Comparison of ENCODE assay signal across 20 mouse cellular contexts in genomic region chr2:58423319-58423718, GRCm38 (mm10). TPM values are rescaled to one million over a fixed set of nuclear protein-coding genes. Genes with fewer than 3 reads are reported as not detected.
"Had no signal": no experiment of that assay in that cellular context is flagged by ENCODE, and none has a peak within 500 bp of the region (broad histone marks: within the 10 kb centered on the region; RNA-seq: fewer than 3 reads in every experiment).

No protein-coding gene starts in this region.

- H3K27ac ChIP-seq: left cerebral cortex, adult 2 months; limb, embryonic 10.5 days; liver, embryonic 12.5 days; lung, embryonic 15.5 days; macrophage; midbrain, embryonic 12.5 days; neural tube, embryonic 13.5 days had no signal

- DNase-seq: kidney, adult 8-10 months; kidney, postnatal 25 days; lung, postnatal 14 days; right cerebral cortex, postnatal 14 days; thymus, adult 18-20 months; thymus, postnatal 14 days had no signal

- H3K4me3 ChIP-seq: left cerebral cortex, adult 2 months; limb, embryonic 10.5 days; liver, embryonic 12.5 days; lung, embryonic 15.5 days; megakaryocyte, embryonic 14.5 days; midbrain, embryonic 12.5 days; neural tube, embryonic 13.5 days had no signal

- H3K9ac ChIP-seq: liver, embryonic 12.5 days; lung, embryonic 15.5 days; midbrain, embryonic 12.5 days; neural tube, embryonic 13.5 days had no signal

- ATAC-seq: liver, embryonic 12.5 days; midbrain, embryonic 16.5 days had no signal

- H3K4me2 ChIP-seq: liver, embryonic 12.5 days; lung, embryonic 15.5 days; midbrain, embryonic 12.5 days; neural tube, embryonic 13.5 days had no signal

- H3K27me3 ChIP-seq: liver, embryonic 12.5 days; lung, embryonic 15.5 days; megakaryocyte, embryonic 14.5 days; midbrain, embryonic 12.5 days; neural tube, embryonic 13.5 days had no signal

- H3K36me3 ChIP-seq: limb, embryonic 10.5 days; liver, embryonic 12.5 days; lung, embryonic 15.5 days; midbrain, embryonic 12.5 days; neural tube, embryonic 13.5 days had no signal

- H3K9me3 ChIP-seq: limb, embryonic 10.5 days; liver, embryonic 12.5 days; lung, embryonic 15.5 days; megakaryocyte, embryonic 14.5 days; midbrain, embryonic 12.5 days; neural tube, embryonic 13.5 days had no signal

- H3K4me1 ChIP-seq: limb, embryonic 10.5 days; liver, embryonic 12.5 days; lung, embryonic 15.5 days; midbrain, embryonic 12.5 days; neural tube, embryonic 13.5 days had no signal

RNA-seq across cellular contexts. Expression of gene Gm17409, which starts 46.6 kb away (rescaled TPM):
- total RNA-seq: layer of hippocampus, postnatal 25 days; left cerebral cortex, adult 2 months; left cerebral cortex, postnatal 14 days had no signal
- polyA plus RNA-seq: kidney, embryonic 16.5 days; limb, embryonic 10.5 days; limb, embryonic 14.5 days; liver, embryonic 12.5 days; liver, embryonic 16.5 days; lung, embryonic 15.5 days; macrophage; midbrain, embryonic 12.5 days; midbrain, embryonic 16.5 days; neural tube, embryonic 13.5 days had no signal
